Mouse (Mus musculus) midbrain, embryonic 14.5 days (tissue): ENCODE measurements around the gene Tcf25. TPM values are rescaled to one million over a fixed set of nuclear protein-coding genes. Genes with fewer than 3 reads are reported as not detected.

Source experiments
- ATAC-seq: fragments of 200-750 bp; cut with Nextera tagmentation; 2 replicates; pipeline ENCODE4 v1.8.0; 2017; ENCODE audit warnings: moderate number of reproducible peaks, moderate library complexity; ENCODE audit not compliant: low FRiP score, low TSS enrichment
- DNase-seq: peaks from one replicate; pipeline ENCODE4 v3.0.0-alpha.2; 2015
- H3K27ac ChIP-seq: fragments of 300-500 bp; sonication (generic); replicated peaks from 2 replicates; pipeline ENCODE4 v1.5.1; 2014; ENCODE audit warnings: mild to moderate bottlenecking, low read depth, low read length, moderate library complexity
- H3K27me3 ChIP-seq: fragments of 300-500 bp; sonication (generic); 2 replicates; pipeline ENCODE4 v1.6.1; 2014; ENCODE audit warnings: low read length, control low read depth, mixed read lengths; ENCODE audit not compliant: control insufficient read depth, insufficient read depth
- H3K36me3 ChIP-seq: fragments of 300-500 bp; sonication (generic); 2 replicates; pipeline ENCODE4 v1.6.1; 2014; ENCODE audit warnings: low read length, control low read depth; ENCODE audit not compliant: control insufficient read depth, insufficient read depth
- H3K4me1 ChIP-seq: fragments of 300-500 bp; sonication (generic); 2 replicates; pipeline ENCODE4 v1.6.1; 2014; ENCODE audit warnings: mild to moderate bottlenecking, antibody characterized with exemption, low read length, control low read depth; ENCODE audit not compliant: control insufficient read depth, insufficient read depth
- H3K4me2 ChIP-seq: fragments of 300-500 bp; sonication (generic); 2 replicates; pipeline ENCODE4 v1.6.1; 2014; ENCODE audit warnings: mild to moderate bottlenecking, low read length, moderate library complexity
- H3K4me3 ChIP-seq: fragments of 300-500 bp; sonication (generic); replicated peaks from 2 replicates; pipeline ENCODE4 v1.5.1; 2014; ENCODE audit warnings: low read depth, low read length
- H3K9ac ChIP-seq: fragments of 300-500 bp; sonication (generic); replicated peaks from 2 replicates; pipeline ENCODE4 v1.6.1; 2014; ENCODE audit warnings: mild to moderate bottlenecking, low read length, moderate library complexity
- H3K9me3 ChIP-seq: fragments of 300-500 bp; sonication (generic); 2 replicates; pipeline ENCODE4 v1.6.1; 2016; ENCODE audit warnings: low read length, control low read depth, mixed read lengths; ENCODE audit not compliant: control insufficient read depth
- WGBS: fragments of 180-500 bp; shearing (Covaris S2); extraction: QIAGEN DNeasy Blood & Tissue Kit; methylation state at CpG from one replicate; pipeline ENCODE4 v1.1.7; 2014; 5-methylcytosine and 5-hydroxymethylcytosine counted together
- polyA plus RNA-seq: library from polyadenylated mRNA; unstranded; fragments of >200 nt; fragmentation: Nextera tagmentation; extraction: Ambion mirVana; gene quantifications from 2 replicates; pipeline ENCODE4 v1.2.1, GENCODE M21; 2014

The Tcf25 gene
- 254 and 294 TPM in 2 replicates for polyA plus RNA-seq

GRCm38 (mm10) chr8:123373403-123374238 is at the start of gene Tcf25:
Gene Tcf25 (plus strand): TSS chr8:123373753.
- ATAC-seq = peak; percentile 94
- no peaks in the 10 kb centered on the region for H3K27me3 ChIP-seq
- peak; percentile 99 for DNase-seq
- H3K4me1 ChIP-seq = peaks cover 9% of the 10 kb centered on the region; the same call in 1 of the 2 replicates
- H3K36me3 ChIP-seq = peaks cover 30% of the 10 kb centered on the region
- peak within 1 kb of the TSS; percentile 75 for H3K9ac ChIP-seq
- H3K27ac ChIP-seq = peak within 1 kb of the TSS; percentile 95
- H3K4me2 ChIP-seq = peak within 1 kb of the TSS; percentile 84
- no peaks in the 10 kb centered on the region for H3K9me3 ChIP-seq
- under 1% methylated on average over 75 of the region's 75 CpGs for WGBS
- peak within 1 kb of the TSS; percentile 85 for H3K4me3 ChIP-seq

- no peaks in the 10 kb centered on the region for H3K36me3 ChIP-seq
- no peak overlapping the region for H3K9ac ChIP-seq
- H3K9me3 ChIP-seq = no peaks in the 10 kb centered on the region
- no peak overlapping the region for H3K4me3 ChIP-seq
- no peaks in the 10 kb centered on the region; the same call in 1 of the 2 replicates for H3K4me1 ChIP-seq
- ATAC-seq (no peak), DNase-seq (no peak)
- no peak overlapping the region for H3K27ac ChIP-seq
- WGBS = 94% methylated on average over 2 of the region's 2 CpGs
- H3K4me2 ChIP-seq = no peak overlapping the region
- H3K27me3 ChIP-seq = no peaks in the 10 kb centered on the region
Observed at GRCm38 (mm10) chr8:123328552-123328951, 45.0 kb upstream of the Tcf25 start.

- no peak for ATAC-seq
- WGBS = 93% methylated on average over 4 of the region's 4 CpGs
Observed at GRCm38 (mm10) chr8:123329350-123329749, 44.2 kb upstream of the Tcf25 start.

GRCm38 (mm10) chr8:123329961-123330360 is 43.6 kb upstream of the Tcf25 start:
- H3K27ac ChIP-seq = no peak overlapping the region
- peaks cover 11% of the 10 kb centered on the region for H3K4me1 ChIP-seq
- no peak overlapping the region for H3K4me2 ChIP-seq
- 53% methylated on average over 5 of the region's 5 CpGs for WGBS
- H3K27me3 ChIP-seq = no peaks in the 10 kb centered on the region
- ATAC-seq = no peak
- H3K9me3 ChIP-seq = no peaks in the 10 kb centered on the region
- no peak overlapping the region for H3K9ac ChIP-seq
- H3K4me3 ChIP-seq = no peak overlapping the region
- no peaks in the 10 kb centered on the region for H3K36me3 ChIP-seq
- no peak for DNase-seq

More at GRCm38 (mm10) chr8:123329350-123329749, 44.2 kb upstream of the Tcf25 start:
- Histone ChIP-seq H3K4me2 (no peak overlapping the region), H3K9ac (no peak overlapping the region), H3K4me3 (no peak overlapping the region), H3K4me1 (peaks cover 6% of the 10 kb centered on the region), H3K27ac (no peak overlapping the region), H3K36me3 (no peaks in the 10 kb centered on the region), H3K9me3 (no peaks in the 10 kb centered on the region), H3K27me3 (no peaks in the 10 kb centered on the region)
- no peak for DNase-seq

DNA sequence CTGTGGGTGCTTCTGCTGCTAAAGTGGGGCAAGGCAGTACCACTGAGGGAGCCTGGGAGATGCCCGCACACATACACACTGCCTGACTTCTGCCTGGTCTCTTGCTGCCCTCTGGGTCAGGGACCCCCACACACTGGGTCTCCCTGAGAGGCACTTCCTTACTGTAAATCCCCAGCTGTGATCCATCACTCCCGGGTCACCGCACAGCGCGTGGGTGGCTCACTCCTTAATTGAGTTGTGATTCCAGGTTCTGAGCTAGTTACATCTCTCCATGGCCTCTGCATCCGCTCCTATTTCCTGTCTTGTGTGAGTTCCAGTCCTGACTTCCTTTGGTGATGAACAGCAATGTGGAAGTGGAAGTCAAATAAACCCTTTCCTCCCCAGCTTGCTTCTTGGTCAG is 42.9 kb upstream of the Tcf25 start:
- H3K9ac ChIP-seq = no peak overlapping the region
- ATAC-seq (no peak), DNase-seq (no peak)
- H3K27ac ChIP-seq = no peak overlapping the region
- H3K4me2 ChIP-seq = no peak overlapping the region
- peaks cover 17% of the 10 kb centered on the region for H3K4me1 ChIP-seq
- 83% methylated on average over 6 of the region's 6 CpGs for WGBS
- H3K4me3 ChIP-seq = no peak overlapping the region
- no peaks in the 10 kb centered on the region for H3K9me3 ChIP-seq
- no peaks in the 10 kb centered on the region for H3K27me3 ChIP-seq
- H3K36me3 ChIP-seq = no peaks in the 10 kb centered on the region

DNA sequence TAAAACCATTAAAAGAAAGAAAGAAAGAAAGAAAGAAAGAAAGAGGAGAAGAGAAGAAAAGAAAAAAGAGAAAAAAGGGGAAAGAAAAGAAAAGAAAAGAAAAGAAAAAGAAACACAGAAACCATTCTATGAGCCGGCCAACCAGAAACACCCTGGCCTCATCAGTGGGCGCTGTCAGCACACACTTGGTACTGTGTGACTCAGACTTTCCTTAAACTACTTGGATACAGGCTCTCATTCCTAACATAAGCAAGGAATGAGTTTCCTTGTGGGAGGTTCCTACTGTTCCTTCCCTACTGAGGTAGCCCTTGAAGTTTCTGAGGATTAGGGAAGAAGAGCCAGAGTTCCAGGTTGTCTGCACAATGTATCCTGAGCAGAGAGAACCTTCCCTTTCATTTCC is 42.3 kb upstream of the Tcf25 start:
- H3K9me3 ChIP-seq = no peaks in the 10 kb centered on the region
- WGBS = 76% methylated on average over 2 of the region's 2 CpGs
- H3K36me3 ChIP-seq = no peaks in the 10 kb centered on the region
- no peak overlapping the region for H3K9ac ChIP-seq
- H3K27me3 ChIP-seq = no peaks in the 10 kb centered on the region
- no peak overlapping the region for H3K4me3 ChIP-seq
- ATAC-seq (no peak), DNase-seq (no peak)
- H3K27ac ChIP-seq = peak overlapping the region; percentile 94
- peak overlapping the region; percentile 73 for H3K4me2 ChIP-seq
- H3K4me1 ChIP-seq = peaks cover 19% of the 10 kb centered on the region

DNA sequence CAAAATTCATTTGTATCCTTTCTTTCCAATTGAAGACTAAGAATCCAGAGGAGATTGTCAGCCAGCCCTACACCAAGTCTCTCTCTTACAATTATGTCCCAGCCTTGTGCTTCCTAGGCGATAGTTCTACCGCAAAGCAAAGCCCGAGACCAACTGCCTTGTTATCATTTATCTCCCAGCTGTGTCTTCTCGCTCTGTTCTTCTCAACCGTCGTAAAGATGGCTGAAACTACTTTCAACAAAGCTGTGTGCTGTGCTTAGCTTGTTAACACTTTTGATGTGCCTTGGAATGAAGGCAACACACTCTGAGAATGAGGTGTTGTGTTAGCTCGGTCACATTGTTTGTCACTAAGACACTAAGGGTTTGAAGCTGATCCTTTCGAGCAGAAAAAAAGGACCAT is 41.7 kb upstream of the Tcf25 start:
- Histone ChIP-seq H3K9me3 (no peaks in the 10 kb centered on the region), H3K27me3 (no peaks in the 10 kb centered on the region), H3K4me3 (peak overlapping the region; percentile 94), H3K27ac (peak overlapping the region; percentile 94), H3K36me3 (no peaks in the 10 kb centered on the region), H3K9ac (peak overlapping the region; percentile 96), H3K4me1 (peaks cover 19% of the 10 kb centered on the region), H3K4me2 (peak overlapping the region; percentile 73)
- ATAC-seq (0 out of 2 replicates have a peak, but pooled peaks have one; percentile 1), DNase-seq (no peak)
- WGBS = 28% methylated on average over 8 of the region's 8 CpGs

- WGBS = under 1% methylated on average over 84 of the region's 85 CpGs
- no peaks in the 10 kb centered on the region for H3K9me3 ChIP-seq
- peak within 1 kb of the TSS; percentile 96 for H3K9ac ChIP-seq
- H3K36me3 ChIP-seq = 0 out of 2 replicates have a peak, but pooled peaks cover 5% of the 10 kb centered on the region
- H3K4me2 ChIP-seq = peak within 1 kb of the TSS; percentile 73
- H3K4me1 ChIP-seq = peaks cover 19% of the 10 kb centered on the region
- H3K27me3 ChIP-seq = no peaks in the 10 kb centered on the region
- peak; percentile 90 for ATAC-seq
- peak; percentile 96 for DNase-seq
- H3K4me3 ChIP-seq = peak within 1 kb of the TSS; percentile 94
- peak within 1 kb of the TSS; percentile 94 for H3K27ac ChIP-seq
Observed at GRCm38 (mm10) chr8:123332262-123333090, 41.1 kb upstream of the Tcf25 start, which contains the start of gene Spire2. Gene Spire2 (plus strand): TSS chr8:123332713.
